Mouse (Mus musculus) lung, embryonic 14.5 days (tissue): Measurements from ENCODE around the gene Bclaf1. TPM values are rescaled to one million over a fixed set of nuclear protein-coding genes. Genes with fewer than 3 reads are reported as not detected.
A peak's percentile ranks its signal among the peaks of the same experiment; 100 is the strongest.

ENCODE experiments used
- ATAC-seq: fragments of 200-750 bp; cut with Nextera tagmentation; 2 replicates; pipeline ENCODE4 v1.8.0; 2017; ENCODE audit warnings: mild to moderate bottlenecking, moderate TSS enrichment, moderate library complexity; ENCODE audit not compliant: insufficient read depth
- DNase-seq: peaks from one replicate; pipeline ENCODE4 v3.0.0-alpha.2; 2015
- H3K27ac ChIP-seq: fragments of 300-500 bp; sonication (generic); 2 replicates; pipeline ENCODE4 v1.5.1; 2014; ENCODE audit warnings: low read depth, mild to moderate bottlenecking, moderate library complexity
- H3K27me3 ChIP-seq: fragments of 300-500 bp; sonication (generic); 2 replicates; pipeline ENCODE4 v1.6.1; 2014; ENCODE audit warnings: low read length, control low read depth; ENCODE audit not compliant: insufficient read depth
- H3K36me3 ChIP-seq: fragments of 300-500 bp; sonication (generic); 2 replicates; pipeline ENCODE4 v1.6.1; 2014; ENCODE audit warnings: control low read depth; ENCODE audit not compliant: insufficient read depth
- H3K4me1 ChIP-seq: fragments of 300-500 bp; sonication (generic); 2 replicates; pipeline ENCODE4 v1.6.1; 2014; ENCODE audit warnings: antibody characterized with exemption, control low read depth; ENCODE audit not compliant: insufficient read depth
- H3K4me2 ChIP-seq: fragments of 300-500 bp; sonication (generic); 2 replicates; pipeline ENCODE4 v1.6.1; 2014; ENCODE audit warnings: mild to moderate bottlenecking
- H3K4me3 ChIP-seq: fragments of 300-500 bp; sonication (generic); 2 replicates; pipeline ENCODE4 v1.5.1; 2014; ENCODE audit warnings: low read depth, low read length
- H3K9ac ChIP-seq: fragments of 300-500 bp; sonication (generic); 2 replicates; pipeline ENCODE4 v1.6.1; 2014
- H3K9me3 ChIP-seq: fragments of 300-500 bp; sonication (generic); 2 replicates; pipeline ENCODE4 v1.6.1; 2016; ENCODE audit warnings: low read depth, low read length, control low read depth
- CTCF ChIP-seq: IDR thresholded peaks from 2 replicates; pipeline ENCODE4 v1.5.1; 2016; ENCODE audit warnings: antibody characterized with exemption, low read depth
- WGBS: fragments of 180-500 bp; shearing (Covaris S2); extraction: QIAGEN DNeasy Blood & Tissue Kit; methylation state at CpG from one replicate; pipeline ENCODE4 v1.1.7; 2014; 5-methylcytosine and 5-hydroxymethylcytosine counted together
- microRNA-seq: library from miRNA; unstranded; fragments of <30 nt; microRNA quantifications from one replicate; pipeline ENCODE4, GENCODE M21; 2016; ENCODE audit warnings: borderline number of aligned reads
- polyA plus RNA-seq: library from polyadenylated mRNA; unstranded; fragments of >200 nt; fragmentation: Nextera tagmentation; extraction: Ambion mirVana; gene quantifications from 2 replicates; pipeline ENCODE4 v1.2.1, GENCODE M21; 2014

Gene Bclaf1
- polyA plus RNA-seq, 1 experiment from 2014 or later, result 151 TPM

DNA sequence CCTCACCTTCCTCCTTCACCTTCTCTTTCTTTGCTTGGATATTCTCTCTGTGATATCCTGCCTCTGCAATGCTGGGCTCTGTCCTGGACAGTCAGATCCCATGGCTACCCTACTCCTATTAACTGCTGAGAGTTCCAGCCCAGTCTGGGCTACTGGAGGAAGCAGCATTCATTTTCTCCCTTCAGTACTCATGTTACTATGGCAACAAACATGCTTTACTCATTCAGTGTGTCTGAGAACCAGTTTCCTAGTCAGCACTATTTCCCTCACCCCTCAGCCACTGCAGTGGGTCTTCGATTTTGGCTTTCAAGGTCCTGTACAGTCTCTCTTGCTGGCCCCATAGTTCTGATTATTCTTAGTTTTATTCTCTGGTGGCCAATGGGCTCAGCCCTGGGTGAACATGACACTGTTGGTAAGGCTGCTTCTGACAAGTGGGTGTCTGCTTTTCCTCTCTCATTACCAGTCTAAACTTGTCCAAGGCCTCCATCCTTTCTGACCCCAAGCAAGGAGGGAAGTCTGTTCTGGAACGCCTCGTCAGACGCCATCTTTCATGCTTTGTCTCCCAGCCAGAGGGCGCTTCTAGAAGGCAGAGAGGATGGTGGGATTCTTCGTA lies 70.6 kb downstream of the Bclaf1 start:
- Histone ChIP-seq H3K27ac (no peak overlapping the region), H3K36me3 (no peaks in the 10 kb centered on the region), H3K4me1 (no peaks in the 10 kb centered on the region; the same call in 1 of the 2 replicates), H3K27me3 (no peaks in the 10 kb centered on the region), H3K4me3 (no peak overlapping the region), H3K9ac (no peak overlapping the region), H3K4me2 (no peak overlapping the region), H3K9me3 (no peaks in the 10 kb centered on the region)
- 72% methylated on average over 6 of the region's 6 CpGs for WGBS
- DNase-seq (peak; percentile 13), ATAC-seq (no peak)
- TF ChIP-seq CTCF, result no peak

DNA sequence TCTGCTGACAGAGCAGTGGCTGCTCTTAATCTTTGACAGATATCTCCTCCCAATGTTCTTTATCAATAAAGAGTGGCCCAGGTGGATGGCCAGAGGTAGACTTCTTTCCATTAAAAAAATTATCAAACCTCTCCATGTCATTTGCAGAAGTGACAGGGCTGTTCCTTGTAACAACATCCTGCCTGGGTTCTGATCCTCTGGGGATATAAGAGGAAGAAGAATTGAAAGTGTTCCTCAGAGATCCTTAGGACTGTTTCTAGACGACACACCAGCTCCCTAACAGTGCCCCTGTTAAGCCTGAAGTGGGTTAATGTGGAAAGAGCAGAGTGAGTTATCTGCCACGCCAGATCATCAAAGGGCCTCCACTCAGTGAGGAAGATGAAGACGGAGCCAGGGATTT lies 78.3 kb downstream of the Bclaf1 start:
- Histone ChIP-seq H3K36me3 (no peaks in the 10 kb centered on the region), H3K27ac (no peak overlapping the region), H3K27me3 (no peaks in the 10 kb centered on the region), H3K4me3 (no peak overlapping the region), H3K4me2 (no peak overlapping the region), H3K4me1 (no peaks in the 10 kb centered on the region), H3K9ac (no peak overlapping the region), H3K9me3 (no peaks in the 10 kb centered on the region)
- DNase-seq (no peak), ATAC-seq (no peak)
- 45% methylated on average over 3 of the region's 3 CpGs for WGBS
- no peak for TF ChIP-seq CTCF

Small RNAs within 50 kb of the gene (microRNA-seq; reads per million reads assigned to microRNA genes)
- gene Mir6413, result not detected

Other genes with a start within 250 kb of the Bclaf1 start
- gene Map7, start 164.0 kb upstream of the Bclaf1 start, polyA plus RNA-seq, result 9.3 and 9.5 TPM in 2 replicates
- gene Mtfr2, start 35.3 kb downstream of the Bclaf1 start, polyA plus RNA-seq, result 3.2 and 4.9 TPM in 2 replicates